Mouse (Mus musculus): ENCODE measurements around the gene Gm3424.
"Not testable (repeated sequence)": the region's sequence is repeated elsewhere in the genome, so short reads cannot be mapped to it uniquely, and the experiment has no call there.

GRCm38 (mm10) chr14:5830229-5830628 is at the start of gene Gm3424:
- not testable (repeated sequence) for TF ChIP-seq USF1 (IDR thresholded peaks at IDR 0.05; ENCODE audit: low read depth); POLR2A (IDR thresholded peaks at IDR 0.05; ENCODE audit: insufficient read length, low read depth); POLR2AphosphoS2 (IDR thresholded peaks at IDR 0.05; ENCODE audit: insufficient read length, low read depth); E2F4 (IDR thresholded peaks at IDR 0.05; ENCODE audit: insufficient read depth); MAX (IDR thresholded peaks at IDR 0.05; ENCODE audit: low read depth); CEBPB (IDR thresholded peaks at IDR 0.05; ENCODE audit: insufficient read depth, poor library complexity, severe bottlenecking); TCF12 (IDR thresholded peaks at IDR 0.05; ENCODE audit: insufficient read depth, poor library complexity, severe bottlenecking); MYOD1 (IDR thresholded peaks at IDR 0.05; ENCODE audit: control insufficient read depth in 1 of 3, insufficient read length in 2 of 3, low read depth in 2 of 3)

All from myocyte (in vitro differentiated cells).